Mouse (Mus musculus) brain, embryonic 14.5 days (tissue): ENCODE measurements at regions not wholly inside any gene's neighbourhood (a gene's known extent, or its start where the extent isn't known, plus 50 kb on each side); places are given as distances from the start of the nearest gene placed in this dataset.

Source experiments
- CTCF ChIP-seq: fragments of 200-500 bp; IDR thresholded peaks from 2 replicates; pipeline ENCODE4 v1.5.1; 2012; ENCODE audit warnings: inconsistent platforms, mild to moderate bottlenecking, moderate library complexity, borderline replicate concordance; ENCODE audit not compliant: insufficient read depth, insufficient read length; ENCODE audit errors: extremely low read depth
- POLR2A ChIP-seq: fragments of 200-500 bp; IDR thresholded peaks from 2 replicates; pipeline ENCODE4 v1.6.1; 2012; ENCODE audit warnings: mild to moderate bottlenecking, inconsistent platforms, borderline replicate concordance; ENCODE audit not compliant: poor library complexity, insufficient read depth, insufficient read length, severe bottlenecking; ENCODE audit errors: extremely low read depth

DNA sequence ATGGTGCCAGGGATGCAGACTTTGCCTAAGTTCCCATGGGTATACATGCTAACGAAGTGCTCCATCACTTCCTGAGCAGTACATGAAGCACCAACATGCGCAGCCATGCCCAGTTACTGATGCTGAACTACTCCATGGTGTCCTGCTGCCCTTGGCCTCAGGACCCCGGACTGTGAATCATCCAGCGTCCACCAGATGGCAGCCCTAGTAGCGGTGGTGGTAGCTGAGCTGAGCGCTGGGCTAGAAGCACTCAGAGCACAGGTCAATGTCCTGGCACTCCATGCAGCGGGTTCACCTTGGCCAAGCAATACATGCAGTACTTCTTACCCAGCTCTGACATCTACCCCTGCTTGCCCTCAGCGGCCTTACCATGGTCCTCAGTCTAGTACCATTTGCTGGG is 57.1 kb upstream of the Syn3 start:
- no peak for TF ChIP-seq POLR2A
- no peak for TF ChIP-seq CTCF
